Mouse (Mus musculus) kidney, embryonic 16.5 days (tissue): ENCODE data around the gene Gramd1a. TPM values are rescaled to one million over a fixed set of nuclear protein-coding genes. Genes with fewer than 3 reads are reported as not detected.
A peak's percentile ranks its signal among the peaks of the same experiment; 100 is the strongest.

Experiments used
- ATAC-seq: fragments of 200-750 bp; cut with Nextera tagmentation; 2 replicates; pipeline ENCODE4 v1.8.0; 2017; ENCODE audit warnings: moderate TSS enrichment; ENCODE audit not compliant: low FRiP score, low TSS enrichment
- H3K27ac ChIP-seq: fragments of 300-500 bp; sonication (generic); 2 replicates; pipeline ENCODE4 v1.5.1; 2014; ENCODE audit warnings: low read length
- H3K27me3 ChIP-seq: fragments of 300-500 bp; sonication (generic); 2 replicates; pipeline ENCODE4 v1.6.1; 2014; ENCODE audit warnings: low read length, control low read depth, mixed read lengths; ENCODE audit not compliant: insufficient read depth
- H3K36me3 ChIP-seq: fragments of 300-500 bp; sonication (generic); 2 replicates; pipeline ENCODE4 v1.6.1; 2014; ENCODE audit warnings: low read length, control low read depth, mixed read lengths; ENCODE audit not compliant: insufficient read depth
- H3K4me1 ChIP-seq: fragments of 300-500 bp; sonication (generic); 2 replicates; pipeline ENCODE4 v1.6.1; 2014; ENCODE audit warnings: low read length, control low read depth, mixed read lengths; ENCODE audit not compliant: insufficient read depth
- H3K4me2 ChIP-seq: fragments of 300-500 bp; sonication (generic); replicated peaks from 2 replicates; pipeline ENCODE4 v1.6.1; 2014; ENCODE audit warnings: low read depth, low read length
- H3K4me3 ChIP-seq: fragments of 300-500 bp; sonication (generic); 2 replicates; pipeline ENCODE4 v1.5.1; 2014; ENCODE audit warnings: mild to moderate bottlenecking, low read length
- H3K9ac ChIP-seq: fragments of 300-500 bp; sonication (generic); replicated peaks from 2 replicates; pipeline ENCODE4 v1.6.1; 2014; ENCODE audit warnings: low read length
- H3K9me3 ChIP-seq: fragments of 300-500 bp; sonication (generic); 2 replicates; pipeline ENCODE4 v1.6.1; 2016; ENCODE audit warnings: low read length, control low read depth
- WGBS: fragments of 180-500 bp; shearing (Covaris S2); extraction: QIAGEN DNeasy Blood & Tissue Kit; methylation state at CpG from one replicate; pipeline ENCODE4 v1.1.7; 2014; 5-methylcytosine and 5-hydroxymethylcytosine counted together
- polyA plus RNA-seq: library from polyadenylated mRNA; unstranded; fragments of >200 nt; fragmentation: Nextera tagmentation; extraction: Ambion mirVana; gene quantifications from 2 replicates; pipeline ENCODE4 v1.2.1, GENCODE M21; 2015

The Gramd1a gene
- polyA plus RNA-seq, 1 experiment from 2014 or later: 73.3 TPM

DNA sequence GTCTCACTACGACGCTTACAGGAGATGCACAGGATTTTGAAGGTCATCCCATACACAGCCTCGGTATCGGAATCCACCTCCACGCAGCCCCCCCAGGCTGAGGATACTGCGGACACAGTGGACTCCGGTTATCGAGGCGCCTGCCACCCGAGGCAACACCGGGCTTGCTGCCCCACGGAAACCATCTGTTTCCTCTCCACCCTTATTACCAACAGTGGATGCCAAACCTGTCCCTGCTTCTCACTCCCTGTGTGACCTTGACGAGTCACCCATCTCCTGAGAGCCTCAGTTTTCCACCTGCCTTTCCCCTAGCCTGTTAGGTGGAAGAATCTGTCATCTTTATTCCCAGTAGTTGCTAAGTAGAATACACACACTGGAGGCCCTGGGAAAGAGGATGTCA, 30.6 kb downstream of the Gramd1a start:
- no peak for ATAC-seq
- Histone ChIP-seq H3K36me3 (peaks cover 20% of the 10 kb centered on the region), H3K4me3 (no peak overlapping the region), H3K27me3 (peaks cover 34% of the 10 kb centered on the region), H3K4me1 (peaks cover 16% of the 10 kb centered on the region; the same call in 1 of the 2 replicates), H3K4me2 (no peak overlapping the region), H3K27ac (no peak overlapping the region), H3K9ac (no peak overlapping the region), H3K9me3 (no peaks in the 10 kb centered on the region)
- 82% methylated on average over 13 of the region's 13 CpGs for WGBS

- ATAC-seq: no peak
- Histone ChIP-seq H3K4me2 (no peak overlapping the region), H3K9ac (no peak overlapping the region), H3K4me3 (no peak overlapping the region), H3K4me1 (peaks cover 16% of the 10 kb centered on the region; the same call in 1 of the 2 replicates), H3K36me3 (peaks cover 13% of the 10 kb centered on the region), H3K27me3 (peaks cover 34% of the 10 kb centered on the region), H3K27ac (no peak overlapping the region), H3K9me3 (no peaks in the 10 kb centered on the region)
- WGBS: 84% methylated on average over 5 of the region's 5 CpGs
These were observed 31.3 kb downstream of the Gramd1a start for GRCm38 (mm10) chr7:31124381-31124780.

GRCm38 (mm10) chr7:31123697-31124096, 32.0 kb downstream of the Gramd1a start:
- Histone ChIP-seq H3K27ac (no peak overlapping the region), H3K27me3 (peaks cover 34% of the 10 kb centered on the region), H3K36me3 (peaks cover 6% of the 10 kb centered on the region; the same call in 1 of the 2 replicates), H3K4me2 (no peak overlapping the region), H3K9ac (no peak overlapping the region), H3K4me1 (peaks cover 16% of the 10 kb centered on the region; the same call in 1 of the 2 replicates), H3K9me3 (no peaks in the 10 kb centered on the region), H3K4me3 (no peak overlapping the region)
- WGBS: 68% methylated on average over 3 of the region's 3 CpGs
- ATAC-seq: no peak

DNA sequence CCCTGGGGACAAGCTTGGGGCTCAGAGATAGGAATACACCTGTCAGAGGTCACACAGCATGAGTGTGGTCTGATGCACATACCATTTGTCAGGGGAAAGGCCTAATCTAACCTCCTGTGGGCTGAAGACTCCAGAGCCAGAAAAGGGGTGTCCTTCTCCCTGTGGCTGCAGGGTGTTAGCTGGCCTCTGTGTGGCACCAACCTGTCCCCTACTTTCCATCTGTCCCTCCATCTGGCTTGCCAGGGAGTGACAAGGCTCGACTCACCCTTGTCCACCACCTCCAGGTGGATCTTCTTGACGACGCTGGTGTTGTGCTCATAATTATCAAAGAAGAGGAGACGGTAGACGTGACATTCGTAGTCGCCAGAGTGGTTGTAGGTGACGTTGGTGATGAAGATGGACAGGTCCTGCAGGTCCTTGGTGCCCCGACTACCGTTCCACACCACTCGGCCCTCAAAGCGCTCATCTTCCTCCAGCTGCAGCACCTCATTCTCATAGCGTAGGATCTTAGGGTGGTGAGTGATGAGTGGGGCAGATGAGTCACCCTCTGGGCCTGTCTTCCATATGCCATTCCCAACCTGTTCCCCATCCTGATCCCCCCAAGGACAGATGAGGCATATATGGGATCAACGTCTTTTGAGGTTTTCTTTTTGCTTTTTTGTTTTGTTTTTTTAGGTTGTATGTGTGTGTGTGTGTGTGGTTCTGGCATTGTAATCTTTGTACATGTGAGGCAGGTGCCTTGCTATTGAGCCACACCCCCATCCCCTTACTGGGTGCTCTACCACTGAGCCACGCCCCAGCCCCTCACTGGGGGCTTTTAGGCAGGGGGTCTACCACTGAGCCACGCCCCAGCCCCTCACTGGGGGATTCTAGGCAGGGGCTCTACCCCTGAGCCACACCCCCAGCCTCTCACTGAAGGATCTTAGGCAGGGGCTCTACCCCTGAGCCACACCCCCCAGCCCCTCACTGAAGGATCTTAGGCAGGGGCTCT, 32.8 kb downstream of the Gramd1a start:
- no peak overlapping the region for H3K4me3 ChIP-seq
- H3K4me2 ChIP-seq: no peak overlapping the region
- no peaks in the 10 kb centered on the region for H3K36me3 ChIP-seq
- no peak overlapping the region for H3K27ac ChIP-seq
- no peaks in the 10 kb centered on the region for H3K9me3 ChIP-seq
- no peak for ATAC-seq
- H3K9ac ChIP-seq: no peak overlapping the region
- 89% methylated on average over 16 of the region's 16 CpGs for WGBS
- H3K4me1 ChIP-seq: peaks cover 16% of the 10 kb centered on the region; the same call in 1 of the 2 replicates
- peaks cover 34% of the 10 kb centered on the region for H3K27me3 ChIP-seq

- H3K9ac ChIP-seq: no peak overlapping the region
- peaks cover 3% of the 10 kb centered on the region; the same call in 1 of the 2 replicates for H3K27me3 ChIP-seq
- no peak overlapping the region for H3K4me3 ChIP-seq
- 89% methylated on average over 5 of the region's 5 CpGs for WGBS
- no peak overlapping the region for H3K4me2 ChIP-seq
- no peaks in the 10 kb centered on the region for H3K36me3 ChIP-seq
- ATAC-seq: no peak
- no peaks in the 10 kb centered on the region for H3K9me3 ChIP-seq
- no peak overlapping the region for H3K27ac ChIP-seq
- peaks cover 21% of the 10 kb centered on the region for H3K4me1 ChIP-seq
These were observed 36.1 kb downstream of the Gramd1a start for GRCm38 (mm10) chr7:31119556-31119955.

- Histone ChIP-seq H3K27ac (no peak overlapping the region), H3K4me3 (no peak overlapping the region), H3K36me3 (no peaks in the 10 kb centered on the region), H3K9ac (no peak overlapping the region), H3K9me3 (no peaks in the 10 kb centered on the region), H3K4me2 (no peak overlapping the region), H3K27me3 (no peaks in the 10 kb centered on the region), H3K4me1 (peaks cover 21% of the 10 kb centered on the region)
- 81% methylated on average over 7 of the region's 7 CpGs for WGBS
- ATAC-seq: no peak
These were observed 37.2 kb downstream of the Gramd1a start for GRCm38 (mm10) chr7:31118486-31118885.

- ATAC-seq: no peak
- WGBS: 88% methylated on average over 11 of the region's 11 CpGs
- H3K4me3 ChIP-seq: no peak overlapping the region
These were observed 38.2 kb downstream of the Gramd1a start for GRCm38 (mm10) chr7:31117465-31117864.

DNA sequence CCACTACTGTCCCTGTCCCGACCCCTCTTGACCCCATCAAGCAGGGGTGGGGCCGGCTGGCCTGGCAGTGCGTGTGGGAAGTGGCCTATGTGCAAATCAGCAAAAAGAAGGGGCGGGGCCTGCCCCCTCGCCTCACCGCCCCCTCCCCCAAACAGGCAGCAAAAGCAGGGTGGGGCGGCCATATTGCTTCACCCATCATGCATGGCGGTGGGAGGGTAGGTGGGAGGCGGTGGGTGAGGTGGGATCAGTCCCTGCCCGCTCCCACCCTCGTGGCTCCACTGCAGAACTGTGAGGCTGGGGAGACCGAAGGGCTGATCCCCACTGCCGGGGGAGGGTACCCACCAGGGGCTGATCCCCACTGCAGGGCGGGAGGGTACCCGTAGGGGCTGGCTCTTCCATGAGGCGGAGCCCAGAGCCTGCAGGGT, 39.0 kb downstream of the Gramd1a start:
- 39% methylated on average over 15 of the region's 16 CpGs for WGBS
- no peak for ATAC-seq

More at GRCm38 (mm10) chr7:31117465-31117864, 38.2 kb downstream of the Gramd1a start:
- H3K27ac ChIP-seq: no peak overlapping the region
- H3K27me3 ChIP-seq: no peaks in the 10 kb centered on the region
- no peaks in the 10 kb centered on the region for H3K9me3 ChIP-seq
- peaks cover 21% of the 10 kb centered on the region for H3K4me1 ChIP-seq
- H3K36me3 ChIP-seq: no peaks in the 10 kb centered on the region
- no peak overlapping the region for H3K4me2 ChIP-seq
- H3K9ac ChIP-seq: no peak overlapping the region

DNA sequence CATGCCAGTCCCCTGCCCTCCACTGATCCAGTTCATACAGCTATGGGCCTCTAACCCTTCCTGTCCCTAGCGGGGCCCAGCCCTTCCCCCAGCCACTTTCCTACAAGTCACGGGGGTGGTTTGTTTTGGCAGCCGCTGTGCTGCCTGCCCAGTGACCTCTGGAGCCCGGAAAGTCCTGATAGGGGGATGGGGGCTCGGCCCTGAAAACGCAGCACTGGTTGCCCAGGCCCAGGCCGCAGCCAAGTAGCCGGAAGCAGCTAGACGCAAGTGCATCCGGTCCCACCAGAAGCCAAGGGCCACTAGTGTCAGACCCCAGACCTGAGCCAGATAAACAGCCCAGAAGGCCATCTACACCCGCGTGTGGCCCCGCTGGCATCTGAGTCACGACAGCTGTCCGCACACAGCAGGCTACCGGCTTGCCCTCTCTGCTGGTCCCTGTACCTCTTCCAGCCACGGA, 40.1 kb downstream of the Gramd1a start:
- WGBS: 9% methylated on average over 17 of the region's 17 CpGs
- no peaks in the 10 kb centered on the region for H3K36me3 ChIP-seq
- H3K27ac ChIP-seq: peak overlapping the region; percentile 81
- no peak overlapping the region for H3K4me3 ChIP-seq
- H3K27me3 ChIP-seq: no peaks in the 10 kb centered on the region
- ATAC-seq: peak; percentile 66
- H3K9me3 ChIP-seq: no peaks in the 10 kb centered on the region
- H3K9ac ChIP-seq: peak overlapping the region; percentile 52
- peaks cover 33% of the 10 kb centered on the region for H3K4me1 ChIP-seq
- H3K4me2 ChIP-seq: peak overlapping the region; percentile 50; the same call in 1 of the 2 replicates

More for the DNA sequence above, 39.0 kb downstream of the Gramd1a start:
- H3K36me3 ChIP-seq: no peaks in the 10 kb centered on the region
- H3K4me3 ChIP-seq: no peak overlapping the region
- no peaks in the 10 kb centered on the region for H3K9me3 ChIP-seq
- H3K27ac ChIP-seq: no peak overlapping the region
- H3K4me1 ChIP-seq: peaks cover 27% of the 10 kb centered on the region
- no peak overlapping the region for H3K4me2 ChIP-seq
- H3K9ac ChIP-seq: no peak overlapping the region
- H3K27me3 ChIP-seq: no peaks in the 10 kb centered on the region

DNA sequence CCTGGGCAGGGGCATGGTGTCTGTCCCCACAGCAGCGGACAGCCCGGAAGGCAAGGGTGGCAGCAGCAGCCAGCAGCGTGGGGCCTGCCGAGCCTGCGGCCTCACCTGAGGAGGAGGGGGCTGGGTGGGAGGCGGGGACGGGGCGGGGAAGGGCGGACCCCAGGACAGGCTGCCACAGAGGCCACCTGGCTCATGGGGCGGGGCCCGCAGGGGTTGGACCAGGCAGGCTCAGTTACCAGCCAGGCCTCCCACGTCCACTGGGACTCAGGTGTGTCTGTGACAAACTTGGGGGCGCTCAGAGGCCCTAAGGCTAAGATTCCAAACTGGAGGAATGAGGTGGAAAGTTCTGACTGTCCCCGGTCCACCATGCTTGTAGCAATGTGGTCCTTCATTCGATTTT, 40.5 kb downstream of the Gramd1a start, which contains the start of gene Hpn:
TSS of gene Hpn (minus strand) at position 109 of the 400 bp plus-strand sequence.
- peak within 1 kb of the TSS; percentile 50 for H3K4me2 ChIP-seq
- peak within 1 kb of the TSS; percentile 54 for H3K9ac ChIP-seq
- peaks cover 33% of the 10 kb centered on the region for H3K4me1 ChIP-seq
- ATAC-seq: peak; percentile 85
- H3K4me3 ChIP-seq: peak within 1 kb of the TSS; percentile 38
- H3K9me3 ChIP-seq: no peaks in the 10 kb centered on the region
- WGBS: 16% methylated on average over 14 of the region's 15 CpGs
- H3K36me3 ChIP-seq: no peaks in the 10 kb centered on the region
- no peaks in the 10 kb centered on the region for H3K27me3 ChIP-seq
- H3K27ac ChIP-seq: peak within 1 kb of the TSS; percentile 81
